Mouse (Mus musculus) testis, postnatal 10 days (tissue): ENCODE data around the gene 1700020A23Rik.

ENCODE experiments used
- DNase-seq: peaks from one replicate; pipeline ENCODE4 v3.0.0; 2021; ENCODE audit warnings: low spot score

1700020A23Rik gene

GRCm38 (mm10) chr2:130411558-130412495 is 6.8 kb downstream of the 1700020A23Rik start:
- DNase-seq: peak; percentile 96

GRCm38 (mm10) chr2:130412775-130413174 is 7.7 kb downstream of the 1700020A23Rik start:
- no peak for DNase-seq

GRCm38 (mm10) chr2:130414094-130414856 is 9.2 kb downstream of the 1700020A23Rik start:
- no peak for DNase-seq

GRCm38 (mm10) chr2:130421781-130422620 is 16.9 kb downstream of the 1700020A23Rik start:
- no peak for DNase-seq

GRCm38 (mm10) chr2:130423397-130424125 is 18.5 kb downstream of the 1700020A23Rik start:
- peak; percentile 88 for DNase-seq

GRCm38 (mm10) chr2:130424126-130424853 is 19.2 kb downstream of the 1700020A23Rik start, which contains the start of the genes Vps16 and Pced1a:
Gene Vps16 (plus strand): TSS chr2:130424339.
Gene Pced1a (minus strand): TSS chr2:130424701.
- peak; percentile 94 for DNase-seq

GRCm38 (mm10) chr2:130425112-130425511 is 20.1 kb downstream of the 1700020A23Rik start:
- DNase-seq: no peak

GRCm38 (mm10) chr2:130429851-130430250 is 24.8 kb downstream of the 1700020A23Rik start:
- no peak for DNase-seq

- no peak for DNase-seq
These were observed 25.4 kb downstream of the 1700020A23Rik start for GRCm38 (mm10) chr2:130430484-130430883.

- DNase-seq: no peak
These were observed 27.1 kb downstream of the 1700020A23Rik start for GRCm38 (mm10) chr2:130432157-130432556.

- DNase-seq: no peak
These were observed 28.1 kb downstream of the 1700020A23Rik start for GRCm38 (mm10) chr2:130433152-130433551.

- DNase-seq: no peak
These were observed 31.7 kb downstream of the 1700020A23Rik start for GRCm38 (mm10) chr2:130436769-130437168.

- no peak for DNase-seq
These were observed 33.8 kb downstream of the 1700020A23Rik start for GRCm38 (mm10) chr2:130438861-130439260.

- DNase-seq: no peak
These were observed 34.9 kb downstream of the 1700020A23Rik start for GRCm38 (mm10) chr2:130439840-130440480.

GRCm38 (mm10) chr2:130442162-130442561 is 37.1 kb downstream of the 1700020A23Rik start:
- no peak for DNase-seq

GRCm38 (mm10) chr2:130448449-130448848 is 43.4 kb downstream of the 1700020A23Rik start:
- no peak for DNase-seq

- no peak for DNase-seq
These were observed 44.1 kb downstream of the 1700020A23Rik start for GRCm38 (mm10) chr2:130449021-130449793.

- DNase-seq: peak; percentile 94
These were observed 44.9 kb downstream of the 1700020A23Rik start, which contains the start of gene Ptpra for GRCm38 (mm10) chr2:130449794-130450433. Gene Ptpra (plus strand): TSS chr2:130450278.
